Mouse (Mus musculus) adrenal gland, adult 18-20 months (tissue): ENCODE measurements around the gene Msantd1. TPM values are rescaled to one million over a fixed set of nuclear protein-coding genes. Genes with fewer than 3 reads are reported as not detected.

Experiments used
- DNase-seq, 2 experiments: peaks; one replicate each; pipeline ENCODE4 v3.0.0; 2021 to 2022; ENCODE audit warnings: low spot score in 2 of 2
- total RNA-seq, 2 experiments: library from RNA; stranded (reverse); gene quantifications; 1 replicate in 1 of 2; 2 replicates in 1 of 2; pipeline ENCODE4 v1.2.3; 2021

The Msantd1 gene
- total RNA-seq, 2 experiments from 2014 or later = 1.3 to 2.8 TPM

DNA sequence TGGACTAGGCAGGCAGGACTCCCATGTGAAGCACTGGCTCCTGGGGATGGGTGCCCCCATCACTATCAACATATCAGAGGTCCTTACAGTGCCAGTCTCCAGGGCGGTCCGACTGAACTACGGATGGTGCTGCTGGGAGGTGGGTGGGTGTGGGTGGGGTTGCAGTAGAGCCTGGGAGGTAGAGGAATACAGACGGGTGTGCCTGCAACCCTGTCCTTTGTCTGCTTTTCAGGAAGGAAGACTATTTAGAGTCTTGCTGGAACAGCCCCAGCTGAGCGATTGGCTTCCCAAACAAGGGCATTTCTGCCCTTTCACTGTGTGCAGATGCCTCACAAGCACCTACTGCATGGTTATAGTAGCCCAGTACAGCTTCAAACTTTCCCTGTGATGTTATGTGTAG is 60.6 kb downstream of the Msantd1 start:
- no peak for DNase-seq

DNA sequence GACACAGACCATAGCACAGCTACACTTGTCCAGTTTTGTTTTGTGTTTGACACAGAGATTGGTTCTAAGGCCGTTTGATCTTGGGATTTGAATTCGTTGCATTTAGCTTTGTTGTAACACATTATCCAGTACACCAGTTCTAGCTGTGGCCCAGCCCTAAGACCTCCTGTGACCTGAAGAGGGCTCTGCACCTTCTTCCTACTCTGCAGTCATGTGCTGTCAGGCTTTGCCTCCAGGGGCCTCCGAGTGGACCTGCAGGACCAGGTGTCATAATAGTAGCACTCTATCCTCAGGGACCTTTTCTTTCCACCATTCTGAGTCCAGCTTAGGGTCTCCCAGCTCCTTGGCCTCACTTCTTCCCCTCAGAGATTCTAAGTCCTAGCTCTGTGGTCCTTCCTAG is 64.7 kb downstream of the Msantd1 start:
- no peak for DNase-seq

Other genes starting within 250 kb of the Msantd1 start
- gene Nop14, start 247.9 kb upstream of the Msantd1 start, total RNA-seq = 10 to 100 TPM; 25.6 to 27.9 TPM
- 1 to 10 TPM; 2.3 to 3.5 TPM for gene Grk4, start 247.6 kb upstream of the Msantd1 start, total RNA-seq
- gene Htt, start 146.3 kb upstream of the Msantd1 start, total RNA-seq = 10 to 100 TPM; 30.8 to 34.3 TPM
- gene Rgs12, start 41.4 kb downstream of the Msantd1 start, total RNA-seq = 10 to 100 TPM in 1 of 2 experiments, 1 to 10 TPM in 1; 6.4 to 20.2 TPM
- under 1 TPM; 0.22 to 0.96 TPM for gene Hgfac, start 133.5 kb downstream of the Msantd1 start, total RNA-seq
- 10 to 100 TPM in 1 of 2 experiments, 1 to 10 TPM in 1; 7.4 to 16.0 TPM for gene Dok7, start 148.8 kb downstream of the Msantd1 start, total RNA-seq
- gene Lrpap1, start 197.8 kb downstream of the Msantd1 start, total RNA-seq = 100 to 1,000 TPM; 115 TPM